Mouse (Mus musculus) heart, postnatal 14 days (tissue): ENCODE measurements around the gene Fibp. TPM values are rescaled to one million over a fixed set of nuclear protein-coding genes. Genes with fewer than 3 reads are reported as not detected.

Experiments used
- DNase-seq, 2 experiments: peaks; one replicate each; pipeline ENCODE4 v3.0.0; 2021 to 2022
- intact Hi-C: fragments of 180-260 bp; cut with DNase I; formaldehyde crosslinking; loops from one replicate; pipeline ENCODE4 v1.15.1; 2025
- total RNA-seq, 2 experiments: library from RNA; stranded (reverse); gene quantifications; 2 replicates each; pipeline ENCODE4 v1.2.3; 2021

Gene Fibp
- total RNA-seq, 2 experiments from 2014 or later = 55.7 to 63.2 TPM

DNA sequence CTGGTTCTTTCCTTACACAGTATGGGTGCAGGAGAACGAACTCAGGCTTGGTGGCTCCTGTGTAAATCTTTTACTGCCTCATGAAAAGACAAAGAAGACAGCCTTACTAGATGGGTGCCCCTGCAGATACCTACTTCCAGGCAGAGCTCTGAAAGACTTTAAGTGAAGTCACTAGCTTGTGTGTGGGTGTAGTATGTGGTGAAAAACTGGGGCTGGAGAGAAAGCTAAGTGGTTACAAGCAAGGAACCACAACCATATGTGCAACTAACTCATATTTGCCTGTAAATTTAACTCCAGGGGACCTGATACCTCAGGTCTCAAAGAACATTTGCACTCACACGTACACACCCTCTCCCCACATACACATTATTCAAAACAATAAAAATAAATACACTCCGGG, 519 bp upstream of the Fibp start:
- intact Hi-C loops = no loop called here
- DNase-seq = no peak

DNA sequence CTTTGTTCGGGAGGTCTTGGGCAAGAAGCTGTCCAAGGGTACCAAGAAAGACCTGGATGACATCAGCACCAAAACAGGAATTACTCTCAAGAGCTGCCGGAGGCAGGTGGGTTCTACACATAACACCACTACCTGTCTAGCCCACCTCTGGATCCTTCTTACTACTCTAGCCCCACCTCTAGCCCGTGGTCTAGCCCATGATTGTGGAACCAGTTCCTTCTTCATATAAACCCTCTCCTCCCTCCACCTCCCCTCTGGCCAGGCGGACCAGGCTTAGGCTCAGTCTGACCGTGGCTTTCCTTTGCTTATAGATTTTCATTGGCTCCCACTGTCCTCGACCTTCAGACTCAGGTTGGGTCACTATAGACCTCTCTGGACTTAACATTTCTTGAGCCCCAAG, 996 bp downstream of the Fibp start:
- intact Hi-C loops = no loop called here
- no peak for DNase-seq

DNA sequence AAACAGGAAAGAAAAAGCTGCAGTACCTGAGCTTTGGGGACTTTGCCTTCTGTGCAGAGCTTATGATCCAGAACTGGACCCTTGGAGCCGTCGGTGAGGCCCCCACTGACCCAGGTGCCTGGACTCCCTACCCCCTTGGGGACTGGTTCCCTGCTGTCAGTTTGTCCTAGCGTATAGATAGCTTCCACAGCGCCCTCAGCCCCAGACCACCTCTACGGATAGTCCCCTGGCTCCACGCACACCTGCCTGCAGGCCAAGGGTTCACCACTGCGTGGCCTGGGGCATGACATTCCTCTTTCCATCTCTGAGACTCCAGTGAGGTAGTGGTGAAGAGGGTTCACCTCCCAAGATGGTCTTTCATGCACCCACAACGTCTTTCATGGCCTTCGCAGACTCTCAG, 2.8 kb downstream of the Fibp start:
- intact Hi-C loops = loop anchor here (2.0 kb wide), 1 partner anchor 24 kb away; no protein-coding TSS in a partner anchor
- DNase-seq = peak in 1 of 2 experiments; percentile 1

DNA sequence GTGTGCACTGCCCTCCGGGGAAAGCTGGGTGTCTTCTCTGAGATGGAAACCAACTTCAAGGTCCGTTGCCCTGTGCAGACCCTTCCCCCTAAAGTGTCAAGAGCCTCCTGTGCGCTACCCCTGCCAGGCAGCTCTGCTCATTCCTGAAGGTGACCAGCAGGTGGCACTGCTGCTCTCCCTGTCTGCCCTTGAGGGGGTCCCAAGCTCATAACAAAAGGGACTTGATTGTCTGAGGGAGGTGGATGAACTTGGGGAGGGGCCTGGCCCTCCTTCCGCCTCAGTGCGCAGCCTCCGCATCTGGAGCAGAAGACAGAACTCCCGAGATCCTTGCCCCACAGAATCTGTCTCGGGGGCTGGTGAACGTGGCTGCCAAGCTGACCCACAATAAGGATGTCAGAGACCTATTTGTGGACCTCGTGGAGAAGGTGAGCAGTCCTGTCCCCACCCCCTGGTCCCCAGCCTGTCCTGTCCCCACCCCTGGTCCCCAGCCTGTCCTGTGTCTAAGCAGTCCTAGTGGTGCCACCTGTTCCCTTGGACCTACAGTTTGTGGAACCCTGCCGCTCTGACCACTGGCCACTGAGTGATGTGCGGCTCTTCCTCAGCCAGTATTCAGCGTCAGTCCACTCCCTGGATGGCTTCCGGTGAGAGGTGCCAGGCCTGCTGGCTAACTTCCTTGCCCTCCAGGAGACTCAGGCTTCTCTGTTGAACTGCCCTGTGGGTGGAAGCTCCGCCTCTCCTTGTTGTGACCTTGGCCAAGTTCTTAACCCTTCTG, 3.6 kb downstream of the Fibp start:
- peak; percentile 67 to 72 for DNase-seq

DNA sequence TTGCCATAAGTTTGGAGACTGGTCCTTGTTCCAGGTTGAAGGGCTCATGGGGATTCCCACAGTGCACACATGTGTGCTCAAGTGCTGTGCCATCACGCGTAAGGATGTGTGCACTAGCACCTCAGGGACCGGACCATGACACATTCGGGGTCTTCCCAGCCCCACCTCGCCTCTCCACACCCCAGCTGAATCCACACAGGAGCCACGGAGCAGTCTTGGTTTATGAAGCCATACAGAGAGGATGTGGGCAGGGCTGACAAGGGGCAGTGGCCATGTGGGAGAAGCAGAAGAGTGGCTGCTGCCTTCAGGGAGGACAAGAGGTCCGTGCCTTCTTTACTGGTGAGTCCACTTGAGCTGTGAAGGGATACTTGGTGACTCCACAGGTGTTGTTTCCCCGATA, 4.6 kb downstream of the Fibp start:
- intact Hi-C loops = no loop called here
- no peak for DNase-seq

More for the DNA sequence above, 3.6 kb downstream of the Fibp start:
- intact Hi-C loops = loop anchor here (2.0 kb wide), 1 partner anchor 23 kb away; no protein-coding TSS in a partner anchor

DNA sequence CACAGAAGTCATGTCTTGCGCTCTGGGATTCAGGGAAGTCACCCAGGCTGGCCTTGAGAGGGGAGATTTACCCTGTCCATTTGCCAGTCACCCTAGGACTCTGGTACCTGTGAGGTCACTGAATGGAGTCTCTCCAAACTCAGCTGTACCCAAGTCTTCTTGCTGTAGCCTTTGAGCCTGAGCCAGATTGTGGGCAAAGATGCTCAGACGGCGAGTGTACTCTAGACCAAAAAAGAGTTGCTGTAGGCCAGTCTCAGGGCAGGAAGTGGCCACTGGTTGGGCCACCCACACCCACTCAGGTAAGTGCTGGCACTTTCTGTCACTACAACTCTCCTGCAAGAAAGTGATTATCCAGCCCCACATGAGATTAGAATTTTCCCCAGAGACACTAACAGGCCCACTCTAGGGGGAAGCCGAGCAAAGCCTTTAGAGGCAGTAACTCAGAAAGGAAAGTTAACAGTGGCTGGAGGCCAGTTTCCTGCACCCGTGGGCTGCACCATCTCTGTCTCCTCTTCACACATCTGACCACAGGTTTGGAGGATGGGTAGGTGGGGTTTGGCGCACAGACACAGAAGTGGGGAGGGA, 6.6 kb downstream of the Fibp start:
- DNase-seq = no peak
- intact Hi-C loops = no loop called here

DNA sequence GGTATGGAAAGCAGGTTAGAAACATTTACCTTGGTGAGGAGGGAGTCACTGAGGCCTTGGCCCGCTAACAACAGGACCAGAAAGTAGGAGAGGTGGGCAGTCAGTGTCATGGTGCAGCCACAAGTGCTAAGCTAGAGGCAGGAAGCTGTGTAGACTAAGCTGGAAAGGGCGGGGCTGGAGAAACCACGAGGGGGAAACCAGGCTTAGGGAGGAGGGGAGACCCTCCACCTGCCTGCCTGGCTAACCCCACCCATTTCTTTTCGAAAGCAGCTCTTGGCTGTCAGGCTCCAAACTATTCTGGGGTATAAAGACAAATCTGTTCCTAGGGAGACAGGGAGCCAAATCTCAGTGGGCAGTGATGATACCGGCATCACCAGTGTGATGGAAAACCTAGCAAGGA, 8.0 kb downstream of the Fibp start, which contains the start of gene Ctsw:
Gene Ctsw, minus strand, starts transcription at position 134 of the 400 bp plus-strand sequence.
- DNase-seq = no peak
- intact Hi-C loops = no loop called here

DNA sequence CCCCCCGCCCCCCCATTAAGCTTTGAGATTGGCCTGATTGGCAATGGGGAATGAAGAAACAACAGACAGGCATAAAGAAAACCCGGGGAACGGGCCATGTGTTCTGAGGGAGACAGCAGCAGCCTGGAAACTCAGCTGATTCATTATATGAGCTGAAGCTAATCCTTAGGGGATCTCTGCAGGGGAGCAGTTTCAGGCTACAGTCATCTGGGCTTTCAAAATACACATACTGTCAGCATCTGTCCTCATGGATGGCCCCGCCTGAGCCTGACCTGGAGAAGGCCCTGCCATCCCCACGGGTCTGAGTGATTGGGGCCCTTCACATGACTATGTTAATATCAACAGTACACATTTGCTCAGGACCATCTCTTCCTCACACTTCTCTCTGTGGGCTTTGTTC, 11.4 kb downstream of the Fibp start:
- no peak for DNase-seq
- intact Hi-C loops = no loop called here

DNA sequence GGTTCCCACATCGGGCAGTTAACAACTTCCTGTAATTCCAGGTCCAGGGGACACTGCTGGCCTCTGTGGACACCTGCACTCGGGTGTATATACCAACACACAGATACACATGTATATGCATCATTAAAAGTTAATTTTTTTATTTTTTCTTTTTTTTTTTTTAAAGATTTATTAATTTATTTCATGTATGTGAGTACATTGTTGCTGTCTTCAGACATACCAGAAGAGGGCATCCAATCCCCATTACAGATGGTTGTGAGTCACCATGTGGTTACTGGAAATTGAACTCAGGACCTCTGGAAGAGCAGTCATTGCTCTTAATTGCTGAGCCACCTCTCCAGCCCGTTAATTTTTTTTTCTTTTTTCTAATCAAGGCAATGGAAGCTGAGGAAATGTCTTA, 12.4 kb downstream of the Fibp start:
- intact Hi-C loops = no loop called here
- DNase-seq = no peak

DNA sequence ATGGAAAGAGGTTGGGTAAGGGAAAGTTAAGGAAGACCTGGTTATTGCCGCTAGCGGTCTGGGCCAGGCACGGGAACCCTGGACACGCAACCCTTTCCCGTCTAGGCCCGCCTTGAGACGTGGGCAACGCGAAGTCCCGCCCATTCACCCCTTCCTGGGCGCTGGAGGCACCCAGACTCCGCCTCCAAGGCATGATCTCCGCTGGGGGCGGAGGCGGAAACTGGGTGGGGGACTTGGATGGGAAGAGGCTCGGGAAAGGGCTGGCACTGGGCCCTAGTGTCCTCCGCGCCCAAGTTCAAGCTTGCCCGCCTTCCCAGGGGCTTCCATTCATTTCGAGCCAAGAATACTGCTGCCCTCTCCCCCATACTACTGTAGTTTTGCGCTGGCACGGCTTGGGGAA, 13.3 kb downstream of the Fibp start, which contains the start of gene Efemp2:
Gene Efemp2, plus strand, starts transcription at position 235 of the 400 bp plus-strand sequence.
- intact Hi-C loops = no loop called here
- DNase-seq = peak; percentile 82 to 84

DNA sequence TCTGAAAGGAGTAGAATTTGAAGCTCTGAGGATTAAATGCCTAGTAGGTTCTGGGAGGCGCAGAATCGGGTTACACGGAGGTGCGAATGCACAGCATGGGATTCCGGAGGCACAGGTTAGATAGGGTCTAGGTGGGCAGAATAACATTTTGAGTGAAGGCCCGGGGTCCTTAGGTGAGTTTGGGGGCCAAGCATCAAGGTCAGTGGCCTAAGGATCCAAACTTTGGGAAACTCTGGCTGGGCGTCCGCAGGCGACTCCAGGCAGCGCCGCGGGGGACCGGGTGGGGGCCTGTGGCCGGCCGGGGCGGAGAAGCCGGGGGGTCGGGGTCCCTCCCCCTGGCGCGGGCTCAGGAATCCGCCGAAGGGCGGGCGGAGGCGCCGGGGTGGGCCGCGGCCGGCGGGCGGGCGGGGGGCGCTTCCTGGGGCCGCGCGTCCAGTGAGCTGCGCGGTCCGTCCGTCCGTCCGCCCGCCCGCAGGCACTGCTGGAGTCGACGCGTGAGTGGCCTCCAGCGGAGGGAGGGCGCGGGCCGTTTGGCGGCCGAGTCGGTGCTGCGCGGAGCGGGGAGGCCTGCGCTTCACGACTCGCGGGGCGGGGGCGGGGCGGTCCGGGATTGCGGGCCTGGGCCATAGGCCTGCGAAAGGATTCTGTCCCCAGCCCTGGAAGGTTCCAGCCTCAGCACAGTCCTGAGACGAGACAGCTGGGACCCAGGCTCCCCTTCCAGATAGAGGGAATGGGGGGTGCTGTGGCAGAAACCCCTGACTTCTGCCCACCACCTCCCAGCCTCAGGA, 14.1 kb downstream of the Fibp start:
- intact Hi-C loops = no loop called here
- peak; percentile 68 to 71 for DNase-seq

DNA sequence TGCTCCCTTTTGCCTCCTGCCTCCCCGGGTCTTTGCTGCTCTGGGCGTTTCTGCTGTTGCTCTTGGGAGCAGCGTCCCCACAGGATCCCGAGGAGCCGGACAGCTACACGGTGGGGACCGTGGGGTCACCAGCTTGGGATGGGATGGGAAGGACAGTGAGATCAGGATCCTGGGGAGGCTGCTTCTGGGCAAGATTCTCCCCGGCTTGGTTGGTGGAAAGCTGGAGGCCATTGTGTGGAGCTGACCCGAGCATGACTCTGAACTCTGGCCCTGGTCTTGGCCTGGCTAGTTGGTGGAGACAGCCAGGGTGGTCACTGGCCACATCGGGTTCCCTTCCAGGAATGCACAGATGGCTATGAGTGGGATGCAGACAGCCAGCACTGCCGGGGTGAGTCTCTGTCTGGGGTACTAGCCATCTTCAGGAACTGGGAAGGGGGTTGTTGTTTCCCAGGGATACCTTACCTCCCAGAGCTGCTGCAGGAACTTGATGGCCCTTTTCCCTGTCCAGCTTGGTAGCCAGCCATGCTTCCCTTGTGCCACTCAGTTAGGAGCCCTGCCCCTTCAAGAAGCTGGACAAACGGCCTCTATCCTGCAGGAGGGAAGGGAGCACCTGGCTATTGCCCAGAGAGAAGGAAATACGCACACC, 14.8 kb downstream of the Fibp start:
- intact Hi-C loops = no loop called here
- DNase-seq = no peak

DNA sequence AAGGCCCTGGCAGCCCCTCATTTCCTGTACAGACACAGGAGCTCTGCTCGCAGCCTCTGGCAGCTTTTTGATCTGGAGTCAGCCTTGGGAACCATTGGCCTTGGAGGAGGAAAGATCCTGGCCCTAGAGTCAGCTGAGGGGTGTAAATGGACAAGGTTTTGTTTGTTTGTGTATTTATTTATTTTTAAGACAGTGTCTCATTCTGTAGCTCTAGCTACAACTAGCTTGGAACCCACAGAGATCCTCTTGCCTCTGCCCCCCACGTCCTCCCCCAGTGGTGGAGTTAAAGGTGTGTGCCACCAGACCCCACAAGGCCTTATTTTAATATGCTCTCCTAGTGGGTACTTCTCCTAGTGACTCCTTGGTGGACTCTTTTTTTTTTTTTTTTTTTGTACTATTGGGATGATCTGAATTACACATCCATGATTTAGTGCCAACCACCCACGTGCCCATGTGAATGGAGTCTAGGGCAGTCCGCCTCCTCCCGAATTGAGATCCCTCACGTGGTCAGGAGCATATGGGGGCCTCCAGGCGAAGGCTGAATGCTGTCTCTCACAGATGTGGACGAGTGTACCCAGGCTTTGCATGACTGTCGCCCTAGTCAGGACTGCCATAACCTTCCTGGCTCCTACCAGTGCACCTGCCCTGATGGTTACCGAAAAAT, 16.7 kb downstream of the Fibp start:
- no peak for DNase-seq
- intact Hi-C loops = no loop called here

DNA sequence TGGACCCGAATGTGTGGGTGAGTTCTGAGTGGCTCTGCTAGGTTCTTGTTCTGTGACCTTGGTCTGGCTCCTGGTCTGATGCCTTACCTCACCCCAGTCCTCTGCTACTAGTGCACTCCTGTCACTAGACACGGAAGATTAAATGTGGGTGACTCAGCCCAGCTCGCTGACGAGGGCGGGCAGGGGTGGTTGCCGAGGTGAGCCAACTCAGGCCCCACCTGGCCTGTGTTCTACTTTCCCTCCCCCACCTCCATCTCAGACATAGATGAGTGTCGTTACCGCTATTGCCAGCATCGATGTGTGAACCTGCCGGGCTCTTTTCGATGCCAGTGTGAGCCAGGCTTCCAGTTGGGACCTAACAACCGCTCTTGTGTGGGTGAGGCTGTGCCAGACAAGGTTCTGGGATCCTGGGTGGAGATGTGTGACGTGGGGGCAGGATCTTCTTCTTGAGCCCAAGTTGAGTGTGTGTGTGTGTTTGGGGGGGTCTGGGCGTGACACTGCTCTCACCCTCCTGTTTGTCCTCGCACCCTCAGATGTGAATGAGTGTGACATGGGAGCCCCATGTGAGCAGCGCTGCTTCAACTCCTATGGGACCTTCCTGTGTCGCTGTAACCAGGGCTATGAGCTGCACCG, 17.4 kb downstream of the Fibp start:
- no peak for DNase-seq
- intact Hi-C loops = no loop called here

DNA sequence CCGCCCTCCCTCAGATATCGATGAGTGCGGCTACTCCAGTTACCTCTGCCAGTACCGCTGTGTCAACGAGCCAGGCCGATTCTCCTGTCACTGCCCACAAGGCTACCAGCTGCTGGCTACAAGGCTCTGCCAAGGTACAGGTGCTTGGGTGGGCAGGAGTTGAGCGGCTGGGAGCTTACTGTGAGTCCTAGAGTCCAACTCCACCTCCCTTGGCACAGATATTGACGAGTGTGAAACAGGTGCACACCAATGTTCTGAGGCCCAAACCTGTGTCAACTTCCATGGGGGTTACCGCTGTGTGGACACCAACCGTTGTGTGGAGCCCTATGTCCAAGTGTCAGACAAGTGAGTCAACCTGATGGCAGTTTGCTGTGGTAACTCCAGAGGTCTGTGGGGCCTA, 19.6 kb downstream of the Fibp start:
- DNase-seq = no peak
- intact Hi-C loops = no loop called here

DNA sequence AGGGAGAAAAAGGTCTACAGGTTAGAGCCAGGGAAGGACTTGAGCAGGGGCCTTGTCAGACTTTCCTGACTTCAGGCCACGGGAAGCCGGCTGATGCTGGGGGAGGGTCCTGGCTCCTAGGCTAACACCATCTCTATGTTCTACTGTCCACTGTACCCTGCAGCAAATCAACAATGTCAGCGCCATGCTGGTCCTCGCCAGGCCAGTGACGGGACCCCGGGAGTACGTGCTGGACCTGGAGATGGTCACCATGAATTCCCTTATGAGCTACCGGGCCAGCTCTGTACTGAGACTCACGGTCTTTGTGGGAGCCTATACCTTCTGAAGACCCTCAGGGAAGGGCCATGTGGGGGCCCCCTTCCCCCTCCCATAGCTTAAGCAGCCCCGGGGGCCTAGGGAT, 21.0 kb downstream of the Fibp start:
- intact Hi-C loops = no loop called here
- DNase-seq = no peak

DNA sequence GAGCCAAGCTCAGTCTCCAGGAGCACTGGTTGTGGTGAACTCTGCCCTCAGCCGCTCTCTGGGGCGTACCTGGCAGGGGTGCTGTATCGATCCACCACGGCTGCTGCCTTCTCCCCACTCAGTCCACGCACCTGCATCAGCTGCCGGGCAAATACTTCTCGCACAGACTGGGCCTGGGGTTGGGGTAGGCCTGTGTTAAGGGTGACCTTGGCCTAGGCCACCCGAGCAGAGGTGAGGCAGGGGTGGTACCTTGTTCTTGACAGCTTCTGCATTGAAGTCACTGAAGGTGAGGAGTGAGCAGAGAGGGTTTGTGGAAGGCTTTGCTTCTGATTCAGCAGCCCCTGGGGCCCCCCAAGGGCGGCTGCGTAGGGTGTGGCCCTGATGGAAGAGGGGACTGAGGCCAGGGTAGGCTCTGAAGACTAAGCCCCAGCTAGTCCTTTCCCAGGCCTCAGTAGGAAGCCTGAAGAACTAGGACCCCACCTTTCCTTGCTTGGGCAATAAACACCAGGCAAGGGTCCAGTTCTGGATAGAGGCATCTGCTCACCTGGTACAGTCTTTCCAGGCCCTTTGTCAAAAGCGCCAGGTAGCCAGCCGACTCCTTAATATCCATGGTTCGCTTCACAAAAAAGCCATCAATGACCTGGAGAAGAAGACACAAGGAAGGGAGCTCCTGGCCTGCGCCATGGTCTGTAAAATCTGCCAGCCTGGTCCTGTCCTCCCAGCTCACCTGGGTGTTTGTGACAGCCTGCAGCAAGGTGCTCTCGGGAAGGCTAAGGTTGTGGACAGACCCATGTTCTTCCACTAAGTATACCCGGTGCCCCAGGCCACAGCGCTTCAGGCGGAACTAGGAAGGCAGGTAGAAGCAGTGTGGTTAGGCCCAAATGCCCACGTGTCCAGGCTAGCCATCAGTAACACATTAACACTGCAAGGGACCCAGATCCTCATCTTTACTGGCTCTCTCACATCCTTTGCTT, 23.3 kb downstream of the Fibp start:
- intact Hi-C loops = no loop called here

DNA sequence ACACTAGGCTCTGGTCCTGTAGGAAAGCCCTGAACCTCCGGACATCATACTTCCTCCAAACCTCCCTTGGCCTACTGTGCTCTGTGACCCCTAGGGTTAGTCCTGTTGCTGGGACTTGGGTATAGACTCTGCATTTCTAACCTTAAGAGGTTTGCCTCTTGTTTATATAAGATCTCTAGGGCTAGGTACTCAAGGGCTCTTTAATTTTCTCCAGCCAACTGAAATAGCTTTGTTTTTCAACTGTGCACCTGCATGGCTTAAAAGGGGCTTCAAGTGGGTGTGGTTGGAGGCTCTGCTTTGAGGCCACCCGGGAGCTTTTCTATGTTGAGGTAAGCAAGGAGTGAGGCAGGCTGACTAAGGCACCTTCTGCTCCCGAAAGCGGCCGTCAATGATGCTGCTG, 24.1 kb downstream of the Fibp start:
- intact Hi-C loops = no loop called here
- no peak for DNase-seq

More for the DNA sequence above, 23.3 kb downstream of the Fibp start:
- no peak for DNase-seq

DNA sequence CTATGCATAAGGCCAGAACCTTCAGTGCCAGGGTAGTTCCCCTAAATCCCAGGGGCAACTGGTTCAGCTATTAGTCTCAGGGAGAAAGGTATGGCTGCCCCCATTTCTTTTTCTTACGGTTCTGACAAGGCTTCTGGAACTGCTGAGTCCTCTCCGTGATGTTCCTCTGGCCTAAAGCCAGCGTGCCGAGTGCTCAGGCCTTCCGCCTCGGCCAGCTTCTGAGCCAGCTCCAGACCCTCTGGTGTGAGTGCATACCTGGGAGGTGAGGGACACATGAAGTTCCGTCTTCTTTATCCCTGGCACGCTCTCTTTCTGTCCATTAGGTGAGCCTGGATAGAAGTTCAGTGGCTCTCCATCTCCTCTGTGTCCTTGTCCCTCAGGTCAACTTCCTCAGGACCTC, 25.0 kb downstream of the Fibp start:
- intact Hi-C loops = no loop called here
- no peak for DNase-seq
